Mouse (Mus musculus) macrophage (primary cell): ENCODE measurements around the gene Glycam1. TPM values are rescaled to one million over a fixed set of nuclear protein-coding genes. Genes with fewer than 3 reads are reported as not detected.

Source experiments
- H3K27ac ChIP-seq: fragments of 350-480 bp; formaldehyde crosslinking; 2 replicates; pipeline ENCODE4 v1.9.0; 2021
- H3K36me3 ChIP-seq: fragments of 350-480 bp; formaldehyde crosslinking; 2 replicates; pipeline ENCODE4 v1.9.0; 2021; ENCODE audit errors: inconsistent target
- H3K4me3 ChIP-seq: fragments of 350-480 bp; formaldehyde crosslinking; 2 replicates; pipeline ENCODE4 v1.9.0; 2021; ENCODE audit errors: inconsistent target
- H3K79me2 ChIP-seq: fragments of 350-480 bp; formaldehyde crosslinking; 2 replicates; pipeline ENCODE4 v1.9.0; 2021; ENCODE audit errors: inconsistent target
- WGBS: methylation state at CpG from one replicate; pipeline ENCODE4 v1.1.7; 2026; ENCODE audit warnings: inconsistent platforms; ENCODE audit not compliant: missing documents; 5-methylcytosine and 5-hydroxymethylcytosine counted together
- polyA plus RNA-seq: library from polyadenylated mRNA; stranded (reverse); fragments of 250-400 nt; gene quantifications from 3 replicates; pipeline ENCODE4 v1.2.4, GENCODE M21; 2018; ENCODE audit warnings: inconsistent platforms

Glycam1 gene
- polyA plus RNA-seq, 1 experiment from 2014 or later, result not detected

DNA sequence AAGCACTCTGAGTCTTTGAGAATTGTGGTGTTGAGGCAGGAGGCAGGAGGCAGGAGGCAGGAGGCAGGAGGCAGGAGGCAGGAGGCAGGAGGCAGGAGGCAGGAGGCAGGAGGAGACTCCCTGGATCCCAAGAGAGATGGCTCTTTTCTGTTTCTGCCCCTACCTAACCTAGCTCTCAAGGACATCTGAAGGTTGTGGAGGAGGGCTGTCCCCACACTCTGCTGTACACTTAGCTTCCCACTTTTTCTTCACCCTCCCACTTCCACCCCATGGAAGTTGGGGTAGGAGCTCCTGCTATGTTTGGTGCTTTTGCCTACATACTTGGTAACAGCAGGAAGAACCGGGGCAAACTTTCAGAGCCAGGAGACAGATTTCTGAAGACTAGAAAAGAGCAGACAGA, 29.1 kb downstream of the Glycam1 start:
- no peaks in the 10 kb centered on the region for H3K79me2 ChIP-seq
- 82% methylated on average over 1 of the region's 1 CpGs for WGBS
- H3K4me3 ChIP-seq, result no peak overlapping the region
- peaks cover 4% of the 10 kb centered on the region; the same call in 1 of the 2 replicates for H3K36me3 ChIP-seq
- H3K27ac ChIP-seq, result no peak overlapping the region

GRCm38 (mm10) chr15:103535030-103535429, 29.9 kb downstream of the Glycam1 start:
- H3K27ac ChIP-seq, result no peak overlapping the region
- peaks cover 5% of the 10 kb centered on the region; the same call in 1 of the 2 replicates for H3K36me3 ChIP-seq
- 97% methylated on average over 2 of the region's 2 CpGs for WGBS
- H3K79me2 ChIP-seq, result no peaks in the 10 kb centered on the region
- no peak overlapping the region for H3K4me3 ChIP-seq

DNA sequence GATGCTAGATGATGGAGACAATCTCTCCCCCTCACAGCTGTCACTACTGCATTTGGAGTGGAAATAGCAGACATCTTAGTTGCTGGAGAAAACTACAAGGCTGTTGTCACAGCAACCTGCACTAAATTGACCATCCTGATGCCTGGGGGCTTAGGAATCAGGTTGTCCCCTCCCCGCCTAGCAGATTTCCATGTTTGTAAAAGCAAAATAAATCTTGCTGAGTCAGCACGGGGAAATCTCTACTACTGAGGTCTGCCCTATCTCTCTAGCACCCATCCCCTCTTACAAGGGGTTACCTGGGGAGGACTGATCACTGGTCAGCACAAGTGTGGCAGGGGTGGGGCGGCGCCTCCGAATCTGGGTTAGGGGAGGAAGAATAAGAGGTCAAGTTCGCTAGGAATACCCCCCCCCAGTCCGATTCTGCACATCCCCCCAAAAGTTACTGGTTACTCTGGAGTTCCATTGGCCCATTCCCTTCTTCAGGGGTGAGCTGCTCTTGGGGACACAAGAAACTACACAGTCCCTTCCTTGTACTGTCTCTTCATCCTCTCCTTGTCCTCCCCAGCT, 30.7 kb downstream of the Glycam1 start:
- H3K79me2 ChIP-seq, result no peaks in the 10 kb centered on the region
- 88% methylated on average over 7 of the region's 7 CpGs for WGBS
- peaks cover 8% of the 10 kb centered on the region for H3K36me3 ChIP-seq
- no peak overlapping the region for H3K27ac ChIP-seq
- no peak overlapping the region for H3K4me3 ChIP-seq

DNA sequence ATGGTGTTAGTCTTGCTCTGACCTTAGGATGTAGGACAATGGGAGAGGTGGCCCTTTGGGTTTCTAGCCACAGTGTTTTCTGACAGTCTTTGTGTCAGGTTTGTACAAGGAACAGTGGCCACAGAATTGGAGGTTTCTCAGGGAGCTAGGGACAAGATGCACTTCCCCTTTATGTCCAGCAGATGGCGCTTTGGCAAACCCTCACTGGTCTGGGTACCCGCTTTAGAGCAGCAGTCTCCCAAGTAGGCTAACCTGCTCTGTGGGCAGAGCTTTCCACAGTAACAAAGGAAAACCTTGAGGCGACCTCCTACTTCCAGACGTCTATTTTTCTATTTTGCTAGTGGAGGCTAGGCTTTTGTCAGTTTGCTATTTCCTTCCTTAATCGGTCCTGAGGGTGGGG, 34.5 kb downstream of the Glycam1 start:
- WGBS, result 11% methylated on average over 5 of the region's 5 CpGs
- Histone ChIP-seq H3K4me3 (no peak overlapping the region), H3K79me2 (no peaks in the 10 kb centered on the region), H3K36me3 (peaks cover 44% of the 10 kb centered on the region), H3K27ac (no peak overlapping the region)

- no peak overlapping the region for H3K4me3 ChIP-seq
- no peaks in the 10 kb centered on the region for H3K79me2 ChIP-seq
- 100% methylated on average over 3 of the region's 3 CpGs for WGBS
- H3K27ac ChIP-seq, result no peak overlapping the region
- H3K36me3 ChIP-seq, result peaks cover 79% of the 10 kb centered on the region
Measured at GRCm38 (mm10) chr15:103523156-103523555, 41.7 kb downstream of the Glycam1 start.

DNA sequence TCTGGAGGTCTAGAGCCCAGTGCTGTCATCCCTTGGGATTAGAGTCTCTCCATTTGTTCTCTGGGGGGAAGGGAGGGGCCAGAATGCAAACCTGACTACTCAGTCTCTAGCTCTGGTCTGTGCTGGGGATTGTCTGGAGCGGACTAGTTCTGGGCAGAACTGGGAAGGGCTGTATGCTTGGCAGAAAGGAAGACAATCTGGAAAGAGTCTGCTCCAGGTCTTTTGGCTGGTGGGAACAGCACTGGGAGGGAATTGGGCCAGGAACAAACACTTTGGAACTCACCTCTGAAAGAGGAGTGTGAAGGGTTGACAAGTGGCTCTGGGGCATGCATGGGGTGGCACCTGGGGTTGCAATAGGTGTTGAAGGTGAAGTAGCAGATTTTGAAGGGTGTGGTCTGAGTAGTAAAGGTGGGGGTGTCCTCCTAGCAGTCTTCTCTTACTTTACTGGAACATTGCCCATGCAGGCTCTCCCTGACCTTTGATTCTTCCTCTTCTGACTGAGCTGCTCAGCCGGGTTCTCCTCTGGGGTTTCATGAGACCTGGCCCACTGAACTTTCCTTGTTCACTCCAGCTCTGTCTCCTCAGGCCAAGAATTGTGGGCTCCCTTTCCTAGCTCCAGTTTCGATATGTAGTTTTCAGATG, 42.3 kb downstream of the Glycam1 start:
- Histone ChIP-seq H3K4me3 (no peak overlapping the region), H3K36me3 (peaks cover 74% of the 10 kb centered on the region), H3K27ac (no peak overlapping the region), H3K79me2 (no peaks in the 10 kb centered on the region)
- WGBS, result 73% methylated on average over 3 of the region's 3 CpGs

- WGBS, result 83% methylated on average over 4 of the region's 4 CpGs
- no peaks in the 10 kb centered on the region for H3K79me2 ChIP-seq
- peaks cover 54% of the 10 kb centered on the region for H3K36me3 ChIP-seq
- H3K27ac ChIP-seq, result no peak overlapping the region
- H3K4me3 ChIP-seq, result no peak overlapping the region
Measured at GRCm38 (mm10) chr15:103519386-103520378, 45.2 kb downstream of the Glycam1 start.

DNA sequence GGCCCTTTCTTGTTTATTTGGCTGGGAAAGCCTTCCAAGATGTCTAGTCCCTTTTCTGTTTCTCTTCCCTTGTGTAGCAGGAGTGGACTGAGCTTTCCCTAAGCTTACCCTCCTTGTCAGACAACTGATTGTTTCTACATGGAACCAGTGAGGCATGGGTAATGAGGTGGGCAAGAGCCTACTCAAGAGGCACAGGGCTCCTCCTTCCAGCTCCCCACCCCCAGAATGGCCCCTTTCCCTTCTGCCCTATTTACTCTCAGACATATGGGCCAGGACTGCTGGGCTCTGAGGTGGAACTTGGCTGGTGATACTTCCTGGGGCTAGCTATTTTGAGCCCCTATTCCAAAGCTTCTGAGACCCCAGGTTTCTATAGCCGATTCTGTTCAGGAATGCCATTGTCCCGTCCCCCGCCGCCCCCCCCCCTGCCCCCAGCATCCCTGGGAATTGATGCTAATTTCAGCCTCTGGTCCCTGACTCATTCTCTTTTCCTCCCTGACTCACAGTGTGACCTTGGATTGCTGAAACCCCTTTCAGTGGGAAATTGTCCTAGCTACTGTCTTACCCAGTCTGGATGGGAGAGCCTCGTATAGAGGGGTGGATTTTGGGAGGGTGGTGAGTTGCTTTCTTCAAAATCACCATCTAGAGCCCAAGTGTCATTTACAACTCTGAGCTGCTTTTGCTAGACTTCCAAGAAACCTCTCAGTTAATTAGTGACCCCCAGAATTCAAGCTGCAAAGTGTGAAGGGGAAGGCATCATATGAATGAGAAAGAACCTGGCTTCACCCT, 46.1 kb downstream of the Glycam1 start:
- Histone ChIP-seq H3K4me3 (no peak overlapping the region), H3K79me2 (no peaks in the 10 kb centered on the region), H3K27ac (no peak overlapping the region), H3K36me3 (peaks cover 45% of the 10 kb centered on the region)
- 86% methylated on average over 3 of the region's 5 CpGs for WGBS

- 65% methylated on average over 3 of the region's 3 CpGs for WGBS
- Histone ChIP-seq H3K79me2 (no peaks in the 10 kb centered on the region), H3K36me3 (peaks cover 39% of the 10 kb centered on the region), H3K4me3 (no peak overlapping the region), H3K27ac (no peak overlapping the region)
Measured at GRCm38 (mm10) chr15:103514914-103515313, 50.0 kb downstream of the Glycam1 start.

DNA sequence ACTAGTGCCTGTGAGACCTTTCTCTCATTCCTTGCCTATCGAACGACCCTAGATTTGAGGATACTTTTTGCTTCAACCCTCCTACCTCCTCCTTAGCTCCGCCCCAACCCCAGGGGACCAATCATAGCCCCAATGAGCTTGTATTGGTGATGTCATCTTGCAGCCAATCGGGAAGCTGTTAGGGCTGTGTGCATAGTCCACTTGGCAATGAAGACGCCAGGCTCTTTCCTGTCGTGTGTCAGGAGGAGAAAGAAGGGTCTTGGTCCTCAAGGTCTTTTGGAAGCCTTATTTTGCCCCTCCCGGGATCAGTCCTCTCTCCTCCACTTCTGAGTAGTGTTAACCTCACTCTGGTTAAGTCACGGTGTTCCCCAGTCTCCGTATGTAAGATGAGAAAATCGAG, 50.8 kb downstream of the Glycam1 start:
- H3K79me2 ChIP-seq, result no peaks in the 10 kb centered on the region
- no peak overlapping the region for H3K4me3 ChIP-seq
- 22% methylated on average over 10 of the region's 10 CpGs for WGBS
- H3K27ac ChIP-seq, result no peak overlapping the region
- peaks cover 39% of the 10 kb centered on the region; the same call in 1 of the 2 replicates for H3K36me3 ChIP-seq

- Histone ChIP-seq H3K36me3 (peaks cover 44% of the 10 kb centered on the region; the same call in 1 of the 2 replicates), H3K4me3 (no peak overlapping the region), H3K79me2 (no peaks in the 10 kb centered on the region), H3K27ac (no peak overlapping the region)
- WGBS, result 52% methylated on average over 7 of the region's 7 CpGs
Measured at GRCm38 (mm10) chr15:103513621-103514031, 51.3 kb downstream of the Glycam1 start.
